Mouse (Mus musculus): Measurements from ENCODE around the gene Tbl1xr1. TPM values are rescaled to one million over a fixed set of nuclear protein-coding genes. Genes with fewer than 3 reads are reported as not detected.

The Tbl1xr1 gene
- polyA plus RNA-seq, 1 experiment, result 82.2 TPM

GRCm38 (mm10) chr3:22150872-22151530, 74.5 kb downstream of the Tbl1xr1 start:
- no peak overlapping the region for H3K4me3 ChIP-seq (ENCODE audit: insufficient read depth, low read length)
- H3K27ac ChIP-seq (ENCODE audit: insufficient read depth, low read length), result no peak overlapping the region
- no peaks in the 10 kb centered on the region for H3K4me1 ChIP-seq (ENCODE audit: control insufficient read depth, insufficient read depth, low read length)
- TF ChIP-seq POLR2A (IDR thresholded peaks at IDR 0.05; ENCODE audit: low read depth, low read length), result no peak
- TF ChIP-seq CTCF (IDR thresholded peaks at IDR 0.05; ENCODE audit: borderline replicate concordance, insufficient read depth, low read length), result no peak

GRCm38 (mm10) chr3:22152773-22153172, 76.3 kb downstream of the Tbl1xr1 start:
- Histone ChIP-seq H3K27ac (ENCODE audit: insufficient read depth, low read length) (no peak overlapping the region), H3K4me1 (ENCODE audit: control insufficient read depth, insufficient read depth, low read length) (no peaks in the 10 kb centered on the region), H3K4me3 (ENCODE audit: insufficient read depth, low read length) (no peak overlapping the region)
- TF ChIP-seq CTCF (IDR thresholded peaks at IDR 0.05; ENCODE audit: borderline replicate concordance, insufficient read depth, low read length) (no peak), POLR2A (IDR thresholded peaks at IDR 0.05; ENCODE audit: low read depth, low read length) (no peak)

- H3K27ac ChIP-seq (ENCODE audit: insufficient read depth, low read length), result no peak overlapping the region
- no peak overlapping the region for H3K4me3 ChIP-seq (ENCODE audit: insufficient read depth, low read length)
- no peaks in the 10 kb centered on the region for H3K4me1 ChIP-seq (ENCODE audit: control insufficient read depth, insufficient read depth, low read length)
- TF ChIP-seq CTCF (IDR thresholded peaks at IDR 0.05; ENCODE audit: borderline replicate concordance, insufficient read depth, low read length) (no peak), POLR2A (IDR thresholded peaks at IDR 0.05; ENCODE audit: low read depth, low read length) (no peak)
These were observed 78.1 kb downstream of the Tbl1xr1 start for GRCm38 (mm10) chr3:22154522-22154921.

GRCm38 (mm10) chr3:22156397-22156796, 79.9 kb downstream of the Tbl1xr1 start:
- TF ChIP-seq POLR2A (IDR thresholded peaks at IDR 0.05; ENCODE audit: low read depth, low read length) (no peak), CTCF (IDR thresholded peaks at IDR 0.05; ENCODE audit: borderline replicate concordance, insufficient read depth, low read length) (no peak)
- no peak overlapping the region for H3K27ac ChIP-seq (ENCODE audit: insufficient read depth, low read length)
- no peaks in the 10 kb centered on the region for H3K4me1 ChIP-seq (ENCODE audit: control insufficient read depth, insufficient read depth, low read length)
- no peak overlapping the region for H3K4me3 ChIP-seq (ENCODE audit: insufficient read depth, low read length)

- TF ChIP-seq POLR2A (IDR thresholded peaks at IDR 0.05; ENCODE audit: low read depth, low read length) (no peak), CTCF (IDR thresholded peaks at IDR 0.05; ENCODE audit: borderline replicate concordance, insufficient read depth, low read length) (no peak)
- no peak overlapping the region for H3K27ac ChIP-seq (ENCODE audit: insufficient read depth, low read length)
- H3K4me1 ChIP-seq (ENCODE audit: control insufficient read depth, insufficient read depth, low read length), result no peaks in the 10 kb centered on the region
- H3K4me3 ChIP-seq (ENCODE audit: insufficient read depth, low read length), result no peak overlapping the region
These were observed 86.5 kb downstream of the Tbl1xr1 start for GRCm38 (mm10) chr3:22162948-22163347.

- no peak for TF ChIP-seq CTCF (IDR thresholded peaks at IDR 0.05; ENCODE audit: borderline replicate concordance, insufficient read depth, low read length)
These were observed 91.4 kb downstream of the Tbl1xr1 start for GRCm38 (mm10) chr3:22167856-22168255.

GRCm38 (mm10) chr3:22168432-22168831, 92.0 kb downstream of the Tbl1xr1 start:
- TF ChIP-seq POLR2A (IDR thresholded peaks at IDR 0.05; ENCODE audit: low read depth, low read length) (no peak), CTCF (IDR thresholded peaks at IDR 0.05; ENCODE audit: borderline replicate concordance, insufficient read depth, low read length) (no peak)
- Histone ChIP-seq H3K4me1 (ENCODE audit: control insufficient read depth, insufficient read depth, low read length) (no peaks in the 10 kb centered on the region), H3K4me3 (ENCODE audit: insufficient read depth, low read length) (no peak overlapping the region), H3K27ac (ENCODE audit: insufficient read depth, low read length) (no peak overlapping the region)

More at GRCm38 (mm10) chr3:22167856-22168255, 91.4 kb downstream of the Tbl1xr1 start:
- H3K27ac ChIP-seq (ENCODE audit: insufficient read depth, low read length), result no peak overlapping the region
- H3K4me1 ChIP-seq (ENCODE audit: control insufficient read depth, insufficient read depth, low read length), result no peaks in the 10 kb centered on the region
- no peak overlapping the region for H3K4me3 ChIP-seq (ENCODE audit: insufficient read depth, low read length)

- no peak for TF ChIP-seq CTCF (IDR thresholded peaks at IDR 0.05; ENCODE audit: borderline replicate concordance, insufficient read depth, low read length)
- TF ChIP-seq POLR2A (IDR thresholded peaks at IDR 0.05; ENCODE audit: low read depth, low read length), result no peak
- Histone ChIP-seq H3K4me3 (ENCODE audit: insufficient read depth, low read length) (no peak overlapping the region), H3K4me1 (ENCODE audit: control insufficient read depth, insufficient read depth, low read length) (no peaks in the 10 kb centered on the region; the same call in 1 of the 2 replicates), H3K27ac (ENCODE audit: insufficient read depth, low read length) (no peak overlapping the region)
These were observed 95.1 kb downstream of the Tbl1xr1 start for GRCm38 (mm10) chr3:22171526-22171925.

- Histone ChIP-seq H3K27ac (ENCODE audit: insufficient read depth, low read length) (no peak overlapping the region), H3K4me1 (ENCODE audit: control insufficient read depth, insufficient read depth, low read length) (no peaks in the 10 kb centered on the region; the same call in 1 of the 2 replicates), H3K4me3 (ENCODE audit: insufficient read depth, low read length) (no peak overlapping the region)
- TF ChIP-seq CTCF (IDR thresholded peaks at IDR 0.05; ENCODE audit: borderline replicate concordance, insufficient read depth, low read length), result no peak
- TF ChIP-seq POLR2A (IDR thresholded peaks at IDR 0.05; ENCODE audit: low read depth, low read length), result no peak
These were observed 96.0 kb downstream of the Tbl1xr1 start for GRCm38 (mm10) chr3:22172410-22172809.

GRCm38 (mm10) chr3:22173171-22173570, 96.7 kb downstream of the Tbl1xr1 start:
- Histone ChIP-seq H3K4me3 (ENCODE audit: insufficient read depth, low read length) (no peak overlapping the region), H3K4me1 (ENCODE audit: control insufficient read depth, insufficient read depth, low read length) (no peaks in the 10 kb centered on the region; the same call in 1 of the 2 replicates), H3K27ac (ENCODE audit: insufficient read depth, low read length) (no peak overlapping the region)
- TF ChIP-seq POLR2A (IDR thresholded peaks at IDR 0.05; ENCODE audit: low read depth, low read length), result no peak
- no peak for TF ChIP-seq CTCF (IDR thresholded peaks at IDR 0.05; ENCODE audit: borderline replicate concordance, insufficient read depth, low read length)
